Mouse (Mus musculus): Measurements from ENCODE around the gene Fam160a2. TPM values are rescaled to one million over a fixed set of nuclear protein-coding genes. Genes with fewer than 3 reads are reported as not detected.
A peak's percentile ranks its signal among the peaks of the same experiment; 100 is the strongest.
"Not testable (repeated sequence)": the region's sequence is repeated elsewhere in the genome, so short reads cannot be mapped to it uniquely, and the experiment has no call there.

The Fam160a2 gene
- polyA plus RNA-seq, 1 experiment from 2014 or later, result 40.1 TPM

DNA sequence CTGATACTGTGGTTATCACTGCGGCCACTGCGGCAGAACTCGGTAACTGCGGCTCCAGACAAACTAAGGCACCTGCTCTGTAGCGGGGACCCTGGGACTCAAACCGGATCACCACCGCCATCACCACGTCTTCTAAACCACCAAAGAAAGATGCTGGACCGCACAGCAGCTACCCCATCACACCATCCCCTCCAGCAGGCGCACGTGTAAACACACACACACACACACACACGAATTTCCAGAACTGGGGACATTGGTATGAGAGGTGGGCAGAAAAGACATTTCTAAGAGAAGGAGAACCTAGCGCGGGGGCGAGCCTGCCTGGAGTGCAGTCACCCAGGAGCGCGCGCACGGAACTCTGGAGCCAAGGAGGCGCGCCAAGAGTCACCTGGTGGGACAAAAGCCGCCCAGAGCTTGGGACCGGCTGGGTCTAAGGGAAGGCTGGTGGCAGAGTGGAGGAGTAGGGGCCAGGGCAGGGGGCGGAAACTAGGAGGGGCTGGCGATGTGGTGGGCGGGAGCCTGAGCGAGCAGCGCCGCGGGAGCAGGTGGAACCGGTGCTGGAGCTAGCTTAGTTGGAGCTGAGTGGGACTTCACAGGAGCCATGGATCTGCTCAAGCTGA lies 25.7 kb upstream of the Fam160a2 start, which contains the start of gene Cckbr:
Gene Cckbr (plus strand): TSS at position 308 of the 620 bp plus-strand sequence.
- Histone ChIP-seq H3K36me3 (ENCODE audit: control insufficient read depth, insufficient read depth, low read length) (no peaks in the 10 kb centered on the region), H3K9me3 (replicated peaks; ENCODE audit: control insufficient read depth, low read length) (no peaks in the 10 kb centered on the region), H3K4me2 (ENCODE audit: low read depth, low read length) (peak within 1 kb of the TSS; percentile 60), H3K4me3 (replicated peaks; ENCODE audit: low read length) (peak within 1 kb of the TSS; percentile 39), H3K27me3 (ENCODE audit: control insufficient read depth, insufficient read depth, low read length) (peaks cover 24% of the 10 kb centered on the region; the same call in 1 of the 2 replicates), H3K4me1 (ENCODE audit: control insufficient read depth, insufficient read depth, low read length) (peaks cover 7% of the 10 kb centered on the region; the same call in 1 of the 2 replicates), H3K9ac (ENCODE audit: low read length) (peak within 1 kb of the TSS; percentile 19; the same call in 1 of the 2 replicates), H3K27ac (ENCODE audit: low read length) (no peak within 1 kb of the TSS)
- 1% methylated on average over 31 of the region's 31 CpGs for WGBS
- ATAC-seq (ENCODE audit: insufficient read depth, low FRiP score), result peak; percentile 85

DNA sequence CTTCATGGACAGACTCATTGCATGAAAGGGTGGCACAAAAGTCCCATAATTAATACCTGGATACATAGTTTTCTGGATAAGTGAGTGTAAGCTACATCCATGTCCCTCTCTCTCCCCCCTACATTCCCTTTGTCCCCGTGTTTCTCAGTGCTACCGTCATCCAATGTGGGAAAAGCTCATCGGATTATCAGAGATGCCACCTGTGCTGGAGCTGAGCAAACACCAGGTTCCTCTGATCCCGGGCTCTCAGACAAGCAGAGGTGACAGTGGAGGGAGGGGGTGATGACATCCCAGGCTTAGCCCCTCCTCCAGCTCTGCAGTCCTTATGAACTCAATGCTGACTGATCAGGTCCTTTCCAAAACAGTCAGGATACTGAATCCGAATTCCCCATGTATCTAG lies 24.5 kb upstream of the Fam160a2 start:
- no peak overlapping the region for H3K27ac ChIP-seq (ENCODE audit: low read length)
- peaks cover 7% of the 10 kb centered on the region; the same call in 1 of the 2 replicates for H3K4me1 ChIP-seq (ENCODE audit: control insufficient read depth, insufficient read depth, low read length)
- no peak for ATAC-seq (ENCODE audit: insufficient read depth, low FRiP score)
- peaks cover 24% of the 10 kb centered on the region; the same call in 1 of the 2 replicates for H3K27me3 ChIP-seq (ENCODE audit: control insufficient read depth, insufficient read depth, low read length)
- no peak overlapping the region for H3K9ac ChIP-seq (ENCODE audit: low read length)
- H3K4me2 ChIP-seq (ENCODE audit: low read depth, low read length), result no peak overlapping the region
- no peak overlapping the region for H3K4me3 ChIP-seq (replicated peaks; ENCODE audit: low read length)
- H3K9me3 ChIP-seq (replicated peaks; ENCODE audit: control insufficient read depth, low read length), result no peaks in the 10 kb centered on the region
- H3K36me3 ChIP-seq (ENCODE audit: control insufficient read depth, insufficient read depth, low read length), result no peaks in the 10 kb centered on the region
- 21% methylated on average over 5 of the region's 5 CpGs for WGBS

DNA sequence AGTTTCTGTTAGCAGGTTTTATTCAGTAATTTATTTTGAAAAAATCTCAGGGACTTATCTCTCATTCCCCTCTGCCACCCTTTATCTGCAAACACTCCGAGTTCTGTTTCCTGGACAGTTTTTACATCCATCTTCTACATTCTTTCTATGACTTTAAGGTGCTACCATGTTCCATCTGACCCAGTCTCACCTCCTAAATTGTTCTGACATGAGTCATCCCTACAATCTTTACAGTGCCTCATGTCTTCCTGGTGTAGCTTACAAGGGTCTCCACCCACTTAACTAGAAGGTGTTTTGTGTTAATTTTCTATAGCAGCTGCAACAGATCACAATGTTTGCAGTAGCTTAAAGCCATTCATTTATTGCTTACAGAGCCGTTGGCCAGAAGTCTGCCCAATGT lies 21.0 kb upstream of the Fam160a2 start:
- H3K4me3 ChIP-seq (replicated peaks; ENCODE audit: low read length), result no peak overlapping the region
- WGBS, result 9% methylated on average over 2 of the region's 2 CpGs
- H3K27me3 ChIP-seq (ENCODE audit: control insufficient read depth, insufficient read depth, low read length), result peaks cover 15% of the 10 kb centered on the region; the same call in 1 of the 2 replicates
- ATAC-seq (ENCODE audit: insufficient read depth, low FRiP score), result no peak
- H3K36me3 ChIP-seq (ENCODE audit: control insufficient read depth, insufficient read depth, low read length), result no peaks in the 10 kb centered on the region
- no peaks in the 10 kb centered on the region for H3K9me3 ChIP-seq (replicated peaks; ENCODE audit: control insufficient read depth, low read length)
- no peak overlapping the region for H3K9ac ChIP-seq (ENCODE audit: low read length)
- H3K4me1 ChIP-seq (ENCODE audit: control insufficient read depth, insufficient read depth, low read length), result peaks cover 7% of the 10 kb centered on the region; the same call in 1 of the 2 replicates
- no peak overlapping the region for H3K27ac ChIP-seq (ENCODE audit: low read length)
- no peak overlapping the region for H3K4me2 ChIP-seq (ENCODE audit: low read depth, low read length)

DNA sequence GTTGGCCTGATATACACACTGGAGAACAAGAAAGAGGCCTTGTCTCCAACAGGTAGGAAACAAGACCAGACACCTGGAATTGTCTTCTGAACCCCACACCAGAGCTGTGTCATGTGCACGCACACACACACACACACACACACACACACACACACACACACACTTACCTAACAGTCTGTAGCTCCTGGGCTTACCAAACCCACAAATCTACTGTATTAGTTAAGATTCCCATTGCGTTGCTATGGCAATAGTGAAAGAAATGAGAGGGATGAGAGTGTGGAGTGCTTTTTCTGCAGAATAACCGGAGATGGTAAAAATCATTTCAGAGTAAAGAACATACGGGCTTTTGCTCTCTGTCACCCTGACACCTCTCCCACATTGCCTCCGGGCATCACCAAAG lies 18.3 kb upstream of the Fam160a2 start:
- no peak overlapping the region for H3K27ac ChIP-seq (ENCODE audit: low read length)
- H3K4me1 ChIP-seq (ENCODE audit: control insufficient read depth, insufficient read depth, low read length), result no peaks in the 10 kb centered on the region
- H3K4me3 ChIP-seq (replicated peaks; ENCODE audit: low read length), result no peak overlapping the region
- H3K9ac ChIP-seq (ENCODE audit: low read length), result no peak overlapping the region
- H3K36me3 ChIP-seq (ENCODE audit: control insufficient read depth, insufficient read depth, low read length), result no peaks in the 10 kb centered on the region
- WGBS, result 87% methylated on average over 5 of the region's 5 CpGs
- no peaks in the 10 kb centered on the region for H3K27me3 ChIP-seq (ENCODE audit: control insufficient read depth, insufficient read depth, low read length)
- no peak overlapping the region for H3K4me2 ChIP-seq (ENCODE audit: low read depth, low read length)
- H3K9me3 ChIP-seq (replicated peaks; ENCODE audit: control insufficient read depth, low read length), result no peaks in the 10 kb centered on the region
- no peak for ATAC-seq (ENCODE audit: insufficient read depth, low FRiP score)

DNA sequence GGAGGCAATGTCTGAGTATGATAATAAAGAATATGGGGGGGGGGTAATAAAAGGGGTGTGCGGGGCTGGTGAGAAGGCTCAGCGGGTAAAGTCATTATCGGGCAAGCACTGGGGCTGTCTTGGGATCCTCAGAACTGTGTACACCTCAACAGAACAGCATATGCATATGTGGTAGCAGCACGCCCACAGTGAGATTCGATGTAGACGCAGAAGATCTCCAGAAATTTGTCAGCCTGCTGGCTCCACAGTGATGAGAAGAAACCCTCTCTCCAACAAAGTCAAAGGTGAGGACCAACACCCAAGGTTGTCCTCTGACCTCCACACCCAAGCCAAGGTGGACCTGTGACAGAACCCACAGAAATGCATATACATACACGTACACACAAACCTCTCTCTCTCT lies 16.7 kb upstream of the Fam160a2 start:
- H3K27ac ChIP-seq (ENCODE audit: low read length), result no peak overlapping the region
- 80% methylated on average over 7 of the region's 7 CpGs for WGBS
- ATAC-seq (ENCODE audit: insufficient read depth, low FRiP score), result no peak
- H3K4me1 ChIP-seq (ENCODE audit: control insufficient read depth, insufficient read depth, low read length), result no peaks in the 10 kb centered on the region
- H3K9ac ChIP-seq (ENCODE audit: low read length), result no peak overlapping the region
- H3K4me3 ChIP-seq (replicated peaks; ENCODE audit: low read length), result no peak overlapping the region
- H3K27me3 ChIP-seq (ENCODE audit: control insufficient read depth, insufficient read depth, low read length), result no peaks in the 10 kb centered on the region
- H3K4me2 ChIP-seq (ENCODE audit: low read depth, low read length), result no peak overlapping the region
- H3K9me3 ChIP-seq (replicated peaks; ENCODE audit: control insufficient read depth, low read length), result no peaks in the 10 kb centered on the region
- H3K36me3 ChIP-seq (ENCODE audit: control insufficient read depth, insufficient read depth, low read length), result no peaks in the 10 kb centered on the region

DNA sequence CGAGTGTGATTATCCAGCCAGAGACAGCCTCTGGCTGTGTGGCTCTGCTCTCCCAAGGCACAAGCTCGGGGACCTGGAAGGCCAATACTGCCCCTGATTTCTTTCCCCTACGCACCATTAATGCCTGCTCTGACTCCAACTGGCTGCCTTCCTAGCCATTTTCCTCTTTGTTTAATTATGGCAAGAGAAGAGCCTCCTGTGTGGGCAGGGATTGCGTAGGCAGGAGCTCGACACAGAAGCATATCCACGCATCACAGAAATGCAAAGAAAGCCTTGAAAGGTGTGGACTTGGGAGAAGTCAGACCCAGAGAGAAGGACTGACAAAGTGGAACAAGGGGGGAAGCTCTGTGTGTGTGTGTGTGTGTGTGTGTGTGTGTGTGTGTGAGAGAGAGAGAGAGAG lies 14.5 kb upstream of the Fam160a2 start:
- Histone ChIP-seq H3K4me2 (ENCODE audit: low read depth, low read length) (no peak overlapping the region), H3K9me3 (replicated peaks; ENCODE audit: control insufficient read depth, low read length) (no peaks in the 10 kb centered on the region), H3K4me3 (replicated peaks; ENCODE audit: low read length) (no peak overlapping the region), H3K4me1 (ENCODE audit: control insufficient read depth, insufficient read depth, low read length) (no peaks in the 10 kb centered on the region), H3K27me3 (ENCODE audit: control insufficient read depth, insufficient read depth, low read length) (no peaks in the 10 kb centered on the region), H3K36me3 (ENCODE audit: control insufficient read depth, insufficient read depth, low read length) (no peaks in the 10 kb centered on the region), H3K27ac (ENCODE audit: low read length) (no peak overlapping the region), H3K9ac (ENCODE audit: low read length) (no peak overlapping the region)
- no peak for ATAC-seq (ENCODE audit: insufficient read depth, low FRiP score)
- WGBS, result 45% methylated on average over 6 of the region's 6 CpGs

DNA sequence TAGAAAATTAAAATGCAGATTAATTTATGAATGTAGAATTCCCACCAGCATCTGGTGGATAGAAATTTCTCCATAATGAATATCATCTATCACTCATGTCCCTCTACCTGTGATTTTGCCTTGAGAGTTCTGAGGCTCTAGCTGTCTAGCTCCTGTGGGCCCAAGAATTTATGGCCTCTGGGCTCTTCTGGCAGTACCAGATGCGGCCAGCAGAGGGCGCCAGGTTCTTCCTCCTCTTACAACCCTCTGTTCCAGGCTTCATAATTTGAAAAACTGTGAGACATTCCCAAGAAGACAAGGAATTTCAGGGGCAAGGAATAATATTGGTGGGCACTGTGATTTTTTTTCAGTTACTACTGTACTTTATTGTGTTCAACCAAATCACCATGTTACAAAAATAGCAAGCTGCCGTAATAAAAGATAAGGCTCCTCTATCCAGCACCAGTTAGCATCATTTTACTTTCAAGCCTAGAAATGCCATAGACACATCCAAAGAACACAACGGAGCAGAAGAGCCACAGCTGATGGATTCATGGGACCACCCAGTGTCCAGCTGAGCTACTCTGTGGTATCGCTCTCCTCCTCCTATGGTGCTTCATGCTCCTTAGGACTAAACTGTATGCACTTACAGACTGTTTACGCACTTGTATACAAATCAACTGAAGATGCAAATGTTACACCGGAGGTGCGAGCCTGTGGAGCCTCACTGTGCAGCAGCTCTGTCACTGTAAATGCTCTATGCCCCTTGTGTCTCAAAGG lies 12.2 kb upstream of the Fam160a2 start:
- WGBS, result 54% methylated on average over 8 of the region's 8 CpGs

DNA sequence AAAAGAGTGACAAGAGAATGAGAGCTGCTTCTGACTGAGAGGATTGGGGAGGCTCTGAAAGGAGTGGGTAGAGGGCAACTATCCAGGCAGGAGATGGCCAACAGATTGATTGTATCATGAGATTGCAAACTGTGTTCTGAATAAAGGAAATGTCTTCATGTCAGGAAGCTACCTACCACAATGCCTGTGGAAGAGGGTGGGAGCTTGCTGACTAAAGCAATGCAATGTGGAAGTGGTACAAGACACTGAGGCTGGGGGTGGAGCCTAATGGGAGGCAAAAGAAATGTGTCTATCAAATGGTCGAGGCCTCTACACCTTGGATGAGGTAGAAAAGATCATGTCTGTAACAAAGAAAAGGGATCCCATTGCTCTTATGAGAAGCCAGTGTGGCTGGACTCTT lies 6.5 kb upstream of the Fam160a2 start:
- no peak overlapping the region for H3K9ac ChIP-seq (ENCODE audit: low read length)
- H3K4me1 ChIP-seq (ENCODE audit: control insufficient read depth, insufficient read depth, low read length), result no peaks in the 10 kb centered on the region
- no peak overlapping the region for H3K4me3 ChIP-seq (replicated peaks; ENCODE audit: low read length)
- H3K4me2 ChIP-seq (ENCODE audit: low read depth, low read length), result no peak overlapping the region
- WGBS, result 52% methylated on average over 1 of the region's 1 CpGs
- ATAC-seq (ENCODE audit: insufficient read depth, low FRiP score), result no peak
- no peaks in the 10 kb centered on the region for H3K9me3 ChIP-seq (replicated peaks; ENCODE audit: control insufficient read depth, low read length)
- no peaks in the 10 kb centered on the region for H3K36me3 ChIP-seq (ENCODE audit: control insufficient read depth, insufficient read depth, low read length)
- H3K27ac ChIP-seq (ENCODE audit: low read length), result no peak overlapping the region
- no peaks in the 10 kb centered on the region for H3K27me3 ChIP-seq (ENCODE audit: control insufficient read depth, insufficient read depth, low read length)

More for the DNA sequence above, 12.2 kb upstream of the Fam160a2 start:
- not testable (repeated sequence) for ATAC-seq (ENCODE audit: insufficient read depth, low FRiP score); H3K27ac ChIP-seq (ENCODE audit: low read length); H3K27me3 ChIP-seq (ENCODE audit: control insufficient read depth, insufficient read depth, low read length); H3K9ac ChIP-seq (ENCODE audit: low read length); H3K9me3 ChIP-seq (replicated peaks; ENCODE audit: control insufficient read depth, low read length); H3K4me1 ChIP-seq (ENCODE audit: control insufficient read depth, insufficient read depth, low read length); H3K4me3 ChIP-seq (replicated peaks; ENCODE audit: low read length); H3K36me3 ChIP-seq (ENCODE audit: control insufficient read depth, insufficient read depth, low read length); H3K4me2 ChIP-seq (ENCODE audit: low read depth, low read length)

DNA sequence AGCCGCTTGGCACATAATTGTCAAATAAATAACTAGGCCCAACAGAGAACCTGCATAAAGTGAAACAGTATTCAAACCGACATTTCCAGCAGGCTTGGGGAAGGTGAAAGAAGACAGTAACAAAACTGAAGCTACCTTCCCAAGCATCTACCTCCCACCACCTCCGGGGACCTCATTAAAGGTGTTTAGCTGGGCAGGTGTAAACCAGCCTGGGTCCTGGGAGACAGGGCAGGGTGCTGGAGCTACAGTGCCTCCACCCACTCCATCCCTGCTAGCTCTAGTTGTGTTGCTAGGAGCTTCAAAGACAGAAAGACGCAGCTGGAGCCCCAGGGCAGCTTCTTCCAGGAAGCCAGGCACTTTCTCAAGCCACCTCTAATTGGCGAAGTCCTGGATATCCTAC lies 4.4 kb upstream of the Fam160a2 start, which contains the start of gene Cnga4:
Gene Cnga4 (plus strand): TSS at position 301 of the 400 bp plus-strand sequence.
- 66% methylated on average over 5 of the region's 5 CpGs for WGBS
- H3K36me3 ChIP-seq (ENCODE audit: control insufficient read depth, insufficient read depth, low read length), result no peaks in the 10 kb centered on the region
- H3K4me2 ChIP-seq (ENCODE audit: low read depth, low read length), result no peak within 1 kb of the TSS
- H3K9me3 ChIP-seq (replicated peaks; ENCODE audit: control insufficient read depth, low read length), result no peaks in the 10 kb centered on the region
- H3K4me1 ChIP-seq (ENCODE audit: control insufficient read depth, insufficient read depth, low read length), result no peaks in the 10 kb centered on the region
- H3K4me3 ChIP-seq (replicated peaks; ENCODE audit: low read length), result no peak within 1 kb of the TSS
- H3K9ac ChIP-seq (ENCODE audit: low read length), result no peak within 1 kb of the TSS
- H3K27me3 ChIP-seq (ENCODE audit: control insufficient read depth, insufficient read depth, low read length), result no peaks in the 10 kb centered on the region
- ATAC-seq (ENCODE audit: insufficient read depth, low FRiP score), result no peak
- no peak within 1 kb of the TSS for H3K27ac ChIP-seq (ENCODE audit: low read length)
